Mouse (Mus musculus): Measurements from ENCODE around the gene Nup107. TPM values are rescaled to one million over a fixed set of nuclear protein-coding genes. Genes with fewer than 3 reads are reported as not detected.
A peak's percentile ranks its signal among the peaks of the same experiment; 100 is the strongest.

Nup107 gene
- polyA plus RNA-seq, 1 experiment = 8.0 TPM

- Histone ChIP-seq H3K4me3 (replicated peaks; ENCODE audit: extremely low read depth, low read depth, low read length) (no peak overlapping the region), H3K4me1 (ENCODE audit: control insufficient read depth, insufficient read depth, low read length) (no peaks in the 10 kb centered on the region)
- DNase-seq = no peak
- TF ChIP-seq POLR2A (IDR thresholded peaks at IDR 0.05; ENCODE audit: borderline replicate concordance, extremely low read depth, low read depth, low read length) (no peak), CTCF (IDR thresholded peaks at IDR 0.05; ENCODE audit: insufficient read depth, low read length) (no peak)
- 91% methylated on average over 7 of the region's 7 CpGs for WGBS
Observed at GRCm38 (mm10) chr10:117768141-117768440, 24.4 kb downstream of the Nup107 start.

- H3K4me3 ChIP-seq (replicated peaks; ENCODE audit: extremely low read depth, low read depth, low read length) = no peak overlapping the region
- no peak for TF ChIP-seq POLR2A (IDR thresholded peaks at IDR 0.05; ENCODE audit: borderline replicate concordance, extremely low read depth, low read depth, low read length)
- no peak for TF ChIP-seq CTCF (IDR thresholded peaks at IDR 0.05; ENCODE audit: insufficient read depth, low read length)
- 87% methylated on average over 10 of the region's 10 CpGs for WGBS
- no peak for DNase-seq
- H3K4me1 ChIP-seq (ENCODE audit: control insufficient read depth, insufficient read depth, low read length) = no peaks in the 10 kb centered on the region
Observed at GRCm38 (mm10) chr10:117767286-117768140, 25.0 kb downstream of the Nup107 start.

DNA sequence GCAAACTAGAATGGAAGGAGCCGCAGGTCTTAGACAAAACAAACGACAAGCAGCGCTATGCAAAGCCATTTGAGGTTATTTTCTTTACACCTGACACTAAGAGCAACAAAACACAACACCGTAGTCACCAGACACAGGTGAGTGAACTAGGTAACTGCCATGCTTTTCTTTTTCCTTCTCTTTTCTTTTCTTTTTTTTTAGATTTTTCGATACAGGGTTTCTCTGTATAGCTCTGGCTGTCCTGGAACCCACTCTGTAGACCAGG is 25.7 kb downstream of the Nup107 start:
- TF ChIP-seq POLR2A (IDR thresholded peaks at IDR 0.05; ENCODE audit: borderline replicate concordance, extremely low read depth, low read depth, low read length) (no peak), CTCF (IDR thresholded peaks at IDR 0.05; ENCODE audit: insufficient read depth, low read length) (no peak)
- Histone ChIP-seq H3K4me1 (ENCODE audit: control insufficient read depth, insufficient read depth, low read length) (no peaks in the 10 kb centered on the region), H3K4me3 (replicated peaks; ENCODE audit: extremely low read depth, low read depth, low read length) (no peak overlapping the region)
- 81% methylated on average over 5 of the region's 5 CpGs for WGBS
- DNase-seq = no peak

DNA sequence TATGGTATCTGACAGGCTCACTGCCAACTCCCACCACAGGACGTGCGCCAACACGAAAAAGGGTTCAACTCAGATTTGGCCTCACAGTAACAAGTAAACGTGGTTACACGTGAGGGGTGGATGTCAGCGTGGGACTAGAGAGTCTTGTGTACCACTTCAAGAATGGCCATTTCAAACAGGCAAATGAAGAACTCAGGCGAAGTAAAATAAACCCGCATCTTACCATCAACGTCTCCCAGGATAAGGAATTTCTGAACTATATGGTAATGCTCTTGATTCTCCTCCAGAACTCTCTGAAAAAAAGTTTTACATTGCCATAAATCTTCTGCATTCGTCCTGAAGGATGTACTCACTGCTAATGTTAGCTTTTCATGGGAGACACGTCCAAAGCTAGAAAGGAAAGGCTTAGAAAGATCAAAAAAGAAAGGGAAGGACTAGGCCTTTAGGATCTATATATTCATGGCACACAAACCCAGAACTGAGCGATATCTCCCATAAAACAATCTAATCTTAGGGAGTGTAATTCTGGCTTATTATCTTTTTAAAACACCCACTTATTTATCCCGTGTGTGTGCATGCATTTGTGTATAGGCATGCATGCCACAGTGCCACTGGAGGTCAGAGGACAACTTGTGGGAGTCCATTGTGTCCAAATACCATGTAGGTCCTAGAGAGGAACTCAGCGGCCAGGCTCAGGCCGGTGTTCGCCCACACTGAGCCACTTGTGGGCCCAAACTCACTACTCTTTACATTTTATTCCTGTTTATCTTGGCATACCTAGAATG is 26.2 kb downstream of the Nup107 start:
- no peak for TF ChIP-seq CTCF (IDR thresholded peaks at IDR 0.05; ENCODE audit: insufficient read depth, low read length)
- TF ChIP-seq POLR2A (IDR thresholded peaks at IDR 0.05; ENCODE audit: borderline replicate concordance, extremely low read depth, low read depth, low read length) = no peak
- Histone ChIP-seq H3K4me3 (replicated peaks; ENCODE audit: extremely low read depth, low read depth, low read length) (no peak overlapping the region), H3K4me1 (ENCODE audit: control insufficient read depth, insufficient read depth, low read length) (no peaks in the 10 kb centered on the region)
- DNase-seq = no peak
- 84% methylated on average over 16 of the region's 16 CpGs for WGBS

DNA sequence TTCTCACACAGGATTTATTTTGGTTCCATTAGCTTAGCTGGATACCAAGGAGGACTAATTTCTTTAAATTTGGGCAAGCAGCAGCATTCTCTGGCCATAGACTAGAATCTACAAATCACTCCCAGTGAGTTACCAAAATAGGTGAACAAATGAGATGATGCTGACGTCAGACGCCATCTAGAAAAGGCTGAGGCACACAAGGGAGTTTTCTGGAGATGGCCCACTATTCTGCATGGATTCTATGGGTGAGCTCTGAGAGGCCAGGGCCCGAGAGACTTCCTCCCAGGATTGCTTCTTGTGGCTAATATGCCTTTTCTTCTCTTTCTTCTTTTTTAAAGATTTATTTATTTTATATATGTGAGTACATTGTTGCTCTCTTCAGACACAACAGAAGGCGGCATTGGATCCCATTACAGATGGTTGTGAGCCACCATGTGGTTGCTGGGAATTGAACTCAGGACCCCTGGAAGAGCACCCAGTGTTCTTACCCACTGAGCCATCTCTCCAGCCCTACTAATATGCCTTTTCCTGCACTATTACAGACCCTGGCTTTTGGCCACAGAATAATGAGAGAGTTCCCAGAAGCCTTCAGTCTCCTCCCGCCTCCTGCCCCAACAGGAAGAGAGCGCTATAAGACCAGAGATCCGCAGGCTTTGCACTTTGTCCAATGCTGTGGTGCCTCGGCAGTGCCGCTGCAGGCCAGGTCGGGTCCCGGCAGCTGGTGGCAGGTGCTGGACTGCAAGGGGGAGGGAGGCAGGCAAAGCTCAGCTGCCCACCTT is 27.2 kb downstream of the Nup107 start:
- TF ChIP-seq CTCF (IDR thresholded peaks at IDR 0.05; ENCODE audit: insufficient read depth, low read length) (no peak), POLR2A (IDR thresholded peaks at IDR 0.05; ENCODE audit: borderline replicate concordance, extremely low read depth, low read depth, low read length) (no peak)
- 92% methylated on average over 11 of the region's 11 CpGs for WGBS
- Histone ChIP-seq H3K4me1 (ENCODE audit: control insufficient read depth, insufficient read depth, low read length) (no peaks in the 10 kb centered on the region), H3K4me3 (replicated peaks; ENCODE audit: extremely low read depth, low read depth, low read length) (no peak overlapping the region)
- no peak for DNase-seq

- no peak for TF ChIP-seq CTCF (IDR thresholded peaks at IDR 0.05; ENCODE audit: insufficient read depth, low read length)
- no peak for TF ChIP-seq POLR2A (IDR thresholded peaks at IDR 0.05; ENCODE audit: borderline replicate concordance, extremely low read depth, low read depth, low read length)
- no peaks in the 10 kb centered on the region for H3K4me1 ChIP-seq (ENCODE audit: control insufficient read depth, insufficient read depth, low read length)
- 78% methylated on average over 6 of the region's 6 CpGs for WGBS
- peak; percentile 20 for DNase-seq
- no peak overlapping the region for H3K4me3 ChIP-seq (replicated peaks; ENCODE audit: extremely low read depth, low read depth, low read length)
Observed at GRCm38 (mm10) chr10:117764598-117764997, 27.9 kb downstream of the Nup107 start.

DNA sequence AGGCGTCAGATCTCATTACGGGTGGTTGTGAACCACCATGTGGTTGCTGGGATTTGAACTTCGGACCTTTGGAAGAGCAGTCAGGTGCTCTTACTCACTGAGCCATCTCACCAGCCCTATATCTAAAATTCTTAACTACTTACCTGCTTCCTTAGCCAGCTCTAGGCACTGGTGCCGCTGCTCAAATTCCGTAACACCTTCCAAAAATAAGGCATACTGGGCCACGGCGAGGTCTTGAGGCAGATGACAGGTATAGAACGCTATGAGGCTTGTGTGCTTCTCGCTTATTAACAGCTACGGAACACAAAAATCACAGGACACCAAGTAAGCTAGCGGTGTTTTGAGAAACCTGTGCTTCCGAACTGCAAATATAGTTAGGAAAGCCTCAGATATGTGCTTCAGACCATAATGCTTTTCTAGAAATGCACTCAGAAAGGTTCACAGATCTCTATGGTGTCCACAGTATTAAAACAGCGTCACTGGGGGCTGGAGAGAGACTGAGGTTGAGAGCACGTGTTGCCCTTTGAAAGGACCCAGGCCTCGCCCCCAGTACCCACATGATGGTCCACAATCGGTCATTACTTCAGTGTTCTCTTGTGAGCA is 28.8 kb downstream of the Nup107 start:
- 96% methylated on average over 16 of the region's 16 CpGs for WGBS
- Histone ChIP-seq H3K4me3 (replicated peaks; ENCODE audit: extremely low read depth, low read depth, low read length) (no peak overlapping the region), H3K4me1 (ENCODE audit: control insufficient read depth, insufficient read depth, low read length) (no peaks in the 10 kb centered on the region)
- TF ChIP-seq CTCF (IDR thresholded peaks at IDR 0.05; ENCODE audit: insufficient read depth, low read length) = no peak
- TF ChIP-seq POLR2A (IDR thresholded peaks at IDR 0.05; ENCODE audit: borderline replicate concordance, extremely low read depth, low read depth, low read length) = no peak
- DNase-seq = no peak

GRCm38 (mm10) chr10:117762966-117763365 is 29.5 kb downstream of the Nup107 start:
- DNase-seq = no peak
- WGBS = 95% methylated on average over 12 of the region's 12 CpGs
- H3K4me1 ChIP-seq (ENCODE audit: control insufficient read depth, insufficient read depth, low read length) = no peaks in the 10 kb centered on the region
- no peak overlapping the region for H3K4me3 ChIP-seq (replicated peaks; ENCODE audit: extremely low read depth, low read depth, low read length)
- TF ChIP-seq CTCF (IDR thresholded peaks at IDR 0.05; ENCODE audit: insufficient read depth, low read length) (no peak), POLR2A (IDR thresholded peaks at IDR 0.05; ENCODE audit: borderline replicate concordance, extremely low read depth, low read depth, low read length) (no peak)

DNA sequence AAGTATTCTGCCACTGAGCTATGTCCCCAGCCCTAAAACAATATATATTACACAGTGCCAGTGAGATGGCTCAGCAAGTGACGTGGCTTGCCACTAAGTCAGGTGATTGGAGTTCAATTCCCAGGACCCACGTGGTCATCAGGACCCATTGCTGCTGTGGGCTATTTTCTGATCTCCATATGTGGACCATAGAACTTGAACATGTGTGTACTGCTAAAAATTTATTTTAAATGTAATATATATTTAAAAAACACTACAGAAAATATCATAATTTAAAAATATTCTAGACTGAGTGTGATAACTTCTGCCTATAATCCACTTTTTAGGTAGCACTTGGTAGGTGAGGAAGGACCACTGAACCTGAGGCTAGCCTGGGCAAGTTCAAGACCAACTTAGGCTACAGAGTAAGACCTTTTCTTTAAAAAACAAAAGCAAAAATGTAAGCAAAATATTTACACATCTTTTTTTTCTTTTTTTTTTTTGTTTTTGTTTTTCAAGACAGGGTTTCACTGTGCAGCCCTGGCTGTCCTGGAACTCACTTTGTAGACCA is 30.1 kb downstream of the Nup107 start:
- TF ChIP-seq POLR2A (IDR thresholded peaks at IDR 0.05; ENCODE audit: borderline replicate concordance, extremely low read depth, low read depth, low read length) (no peak), CTCF (IDR thresholded peaks at IDR 0.05; ENCODE audit: insufficient read depth, low read length) (no peak)
- Histone ChIP-seq H3K4me1 (ENCODE audit: control insufficient read depth, insufficient read depth, low read length) (no peaks in the 10 kb centered on the region), H3K4me3 (replicated peaks; ENCODE audit: extremely low read depth, low read depth, low read length) (no peak overlapping the region)
- WGBS = 90% methylated on average over 2 of the region's 2 CpGs
- no peak for DNase-seq

Data from lung, adult 2 months (tissue).